Mouse (Mus musculus) limb, embryonic 10.5 days (tissue): ENCODE measurements around the gene Elfn2. TPM values are rescaled to one million over a fixed set of nuclear protein-coding genes. Genes with fewer than 3 reads are reported as not detected.

Source experiments
- DNase-seq: peaks from one replicate; pipeline ENCODE4 v3.0.0-alpha.2; 2017; ENCODE audit warnings: low spot score
- H3K27ac ChIP-seq: fragments of 300-500 bp; sonication (generic); 2 replicates; pipeline ENCODE4 v1.5.1; 2016; ENCODE audit warnings: mild to moderate bottlenecking
- H3K27me3 ChIP-seq: fragments of 300-500 bp; sonication (generic); 2 replicates; pipeline ENCODE4 v1.6.1; 2016; ENCODE audit warnings: low read depth, mild to moderate bottlenecking; ENCODE audit not compliant: poor library complexity, severe bottlenecking
- H3K36me3 ChIP-seq: fragments of 300-500 bp; sonication (generic); 2 replicates; pipeline ENCODE4 v1.6.1; 2016; ENCODE audit warnings: mild to moderate bottlenecking, moderate library complexity
- H3K4me1 ChIP-seq: fragments of 300-500 bp; sonication (generic); 2 replicates; pipeline ENCODE4 v1.6.1; 2016
- H3K4me3 ChIP-seq: fragments of 300-500 bp; sonication (generic); 2 replicates; pipeline ENCODE4 v1.5.1; 2016; ENCODE audit warnings: mild to moderate bottlenecking, moderate library complexity
- H3K9me3 ChIP-seq: fragments of 300-500 bp; sonication (generic); replicated peaks from 2 replicates; pipeline ENCODE4 v1.6.1; 2016; ENCODE audit warnings: mild to moderate bottlenecking
- WGBS: fragments of 180-500 bp; shearing (Covaris S2); methylation state at CpG from one replicate; pipeline ENCODE4 v1.1.7; 2016; 5-methylcytosine and 5-hydroxymethylcytosine counted together
- polyA plus RNA-seq: library from polyadenylated mRNA; unstranded; fragments of >200 nt; fragmentation: Nextera tagmentation; extraction: Ambion mirVana; gene quantifications from 2 replicates; pipeline ENCODE4 v1.2.1, GENCODE M21; 2016

Elfn2 gene
- polyA plus RNA-seq, 1 experiment from 2014 or later, result not detected

DNA sequence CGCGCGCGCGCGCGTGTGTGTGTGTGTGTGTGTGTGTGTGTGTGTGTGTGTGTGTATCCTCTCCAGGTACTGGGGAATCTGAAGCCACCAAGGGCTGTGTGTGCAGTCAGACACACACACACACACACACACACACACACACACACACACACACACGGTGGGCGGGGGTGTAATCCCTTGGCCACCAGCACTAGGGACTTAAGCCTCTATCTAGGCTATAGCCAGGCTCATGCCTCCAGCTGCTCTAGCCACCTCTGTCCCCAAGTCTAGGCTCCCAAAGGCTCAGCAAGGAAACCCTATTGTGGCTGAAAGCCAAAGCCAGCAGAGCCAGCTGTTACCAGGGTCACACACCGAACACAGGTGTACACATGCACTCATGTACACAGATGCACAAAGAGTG lies 24.3 kb upstream of the Elfn2 start:
- no peaks in the 10 kb centered on the region for H3K36me3 ChIP-seq
- no peaks in the 10 kb centered on the region for H3K9me3 ChIP-seq
- peaks cover 1% of the 10 kb centered on the region; the same call in 1 of the 2 replicates for H3K27me3 ChIP-seq
- no peak for DNase-seq
- peaks cover 7% of the 10 kb centered on the region; the same call in 1 of the 2 replicates for H3K4me1 ChIP-seq
- no peak overlapping the region for H3K4me3 ChIP-seq
- H3K27ac ChIP-seq, result no peak overlapping the region
- WGBS, result 71% methylated on average over 10 of the region's 10 CpGs

- no peak for DNase-seq
- Histone ChIP-seq H3K27me3 (peaks cover 23% of the 10 kb centered on the region), H3K27ac (no peak overlapping the region), H3K9me3 (no peaks in the 10 kb centered on the region), H3K36me3 (no peaks in the 10 kb centered on the region), H3K4me3 (no peak overlapping the region), H3K4me1 (peaks cover 12% of the 10 kb centered on the region)
- WGBS, result 62% methylated on average over 12 of the region's 12 CpGs
These were observed 22.1 kb upstream of the Elfn2 start for GRCm38 (mm10) chr15:78740662-78741061.

DNA sequence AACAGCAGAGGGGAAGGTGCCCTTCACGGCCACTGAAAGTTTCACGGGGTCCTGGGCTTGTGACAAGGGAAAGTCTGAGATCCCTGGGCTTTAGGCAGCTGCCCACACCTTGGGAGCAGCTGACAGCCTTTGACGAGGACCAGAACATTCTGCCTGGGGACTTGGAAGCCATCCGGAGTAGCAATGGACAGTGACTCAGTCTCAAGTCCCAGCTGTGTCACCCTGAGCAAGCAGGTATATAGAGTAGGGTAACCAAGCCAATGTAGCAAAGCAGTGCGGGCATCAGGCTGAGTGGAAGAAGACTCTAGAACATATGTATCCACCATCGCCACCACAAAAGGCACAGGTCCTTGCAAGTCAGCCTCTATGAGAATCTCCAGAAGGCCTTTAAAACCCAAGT lies 18.6 kb upstream of the Elfn2 start:
- DNase-seq, result no peak
- WGBS, result 47% methylated on average over 6 of the region's 6 CpGs
- peaks cover 36% of the 10 kb centered on the region for H3K27me3 ChIP-seq
- H3K27ac ChIP-seq, result no peak overlapping the region
- no peaks in the 10 kb centered on the region for H3K9me3 ChIP-seq
- H3K36me3 ChIP-seq, result no peaks in the 10 kb centered on the region
- no peak overlapping the region for H3K4me3 ChIP-seq
- peaks cover 13% of the 10 kb centered on the region for H3K4me1 ChIP-seq

- Histone ChIP-seq H3K4me1 (peaks cover 13% of the 10 kb centered on the region), H3K36me3 (no peaks in the 10 kb centered on the region), H3K27ac (no peak overlapping the region), H3K27me3 (peaks cover 36% of the 10 kb centered on the region), H3K9me3 (no peaks in the 10 kb centered on the region), H3K4me3 (no peak overlapping the region)
- no peak for DNase-seq
- 8% methylated on average over 7 of the region's 7 CpGs for WGBS
These were observed 18.1 kb upstream of the Elfn2 start for GRCm38 (mm10) chr15:78736681-78737100.

GRCm38 (mm10) chr15:78736181-78736579 lies 17.6 kb upstream of the Elfn2 start:
- Histone ChIP-seq H3K4me3 (no peak overlapping the region), H3K27me3 (peaks cover 36% of the 10 kb centered on the region), H3K36me3 (no peaks in the 10 kb centered on the region), H3K9me3 (no peaks in the 10 kb centered on the region), H3K27ac (no peak overlapping the region), H3K4me1 (peaks cover 13% of the 10 kb centered on the region)
- no peak for DNase-seq
- WGBS, result 41% methylated on average over 3 of the region's 3 CpGs

DNA sequence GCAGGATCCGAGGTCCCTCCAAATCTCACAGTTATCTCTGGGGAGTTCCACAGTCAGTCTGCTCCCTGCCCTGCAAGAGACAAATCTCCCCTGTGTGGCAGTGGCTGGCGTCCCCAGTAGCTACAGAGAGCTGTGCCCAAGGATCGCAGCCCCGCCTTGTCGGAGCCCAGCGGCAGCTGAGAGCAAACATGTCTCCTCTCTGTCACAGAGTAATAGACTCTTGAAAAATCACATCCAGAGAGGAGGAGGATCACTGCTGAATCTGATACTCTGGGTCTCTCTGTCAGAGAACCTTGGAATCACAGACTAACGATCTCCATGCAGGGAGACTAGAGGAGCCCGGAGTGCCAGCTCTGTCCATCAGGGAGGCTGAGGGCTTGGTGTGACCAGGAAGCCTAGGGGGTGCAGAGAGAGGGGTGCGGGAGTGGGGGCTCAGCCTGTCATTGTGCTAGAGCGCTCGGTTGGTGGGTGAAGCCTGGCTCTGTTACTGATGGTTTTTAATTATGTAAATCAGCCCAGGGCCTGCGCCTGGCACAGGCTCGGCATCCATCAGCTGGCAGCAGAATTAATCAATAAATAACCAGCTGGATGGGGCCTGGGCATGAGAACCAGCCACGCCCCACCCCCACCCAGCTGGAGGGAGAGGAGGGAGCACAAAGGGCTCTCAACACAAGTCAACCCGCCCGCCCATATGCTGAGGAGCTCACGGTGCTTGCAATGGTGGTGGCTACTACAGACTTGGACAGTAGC lies 17.0 kb upstream of the Elfn2 start:
- Histone ChIP-seq H3K27me3 (peaks cover 36% of the 10 kb centered on the region), H3K9me3 (no peaks in the 10 kb centered on the region), H3K36me3 (no peaks in the 10 kb centered on the region), H3K4me1 (peaks cover 7% of the 10 kb centered on the region), H3K27ac (no peak overlapping the region), H3K4me3 (no peak overlapping the region)
- WGBS, result 34% methylated on average over 17 of the region's 17 CpGs
- DNase-seq, result no peak

DNA sequence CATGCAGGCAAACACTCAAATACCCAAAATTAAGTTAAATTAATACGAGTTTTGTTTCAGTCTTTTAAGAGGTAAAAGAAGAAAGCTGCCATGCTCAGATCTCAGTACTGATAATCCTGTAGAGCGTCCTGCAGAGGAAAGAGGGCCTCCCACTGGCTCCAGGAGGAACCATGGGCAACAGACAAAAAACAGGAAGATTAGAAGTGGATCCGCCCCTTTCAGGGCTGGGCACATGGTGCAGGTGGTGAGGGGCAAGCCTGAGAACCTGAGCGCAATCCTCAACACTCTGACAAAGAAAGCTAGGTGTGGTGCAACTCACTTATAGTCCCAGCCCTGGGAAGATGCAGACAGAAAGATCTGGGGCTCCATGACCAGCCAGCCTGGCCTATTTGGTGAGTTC lies 13.3 kb upstream of the Elfn2 start:
- no peak for DNase-seq
- peaks cover 25% of the 10 kb centered on the region for H3K27me3 ChIP-seq
- no peak overlapping the region for H3K27ac ChIP-seq
- H3K4me3 ChIP-seq, result no peak overlapping the region
- no peaks in the 10 kb centered on the region for H3K36me3 ChIP-seq
- H3K4me1 ChIP-seq, result peaks cover 7% of the 10 kb centered on the region
- no peaks in the 10 kb centered on the region for H3K9me3 ChIP-seq
- WGBS, result 71% methylated on average over 4 of the region's 4 CpGs

- Histone ChIP-seq H3K27ac (no peak overlapping the region), H3K4me3 (no peak overlapping the region), H3K4me1 (peaks cover 6% of the 10 kb centered on the region; the same call in 1 of the 2 replicates), H3K27me3 (peaks cover 11% of the 10 kb centered on the region; the same call in 1 of the 2 replicates), H3K36me3 (no peaks in the 10 kb centered on the region), H3K9me3 (no peaks in the 10 kb centered on the region)
- no peak for DNase-seq
- WGBS, result 80% methylated on average over 12 of the region's 12 CpGs
These were observed 11.9 kb upstream of the Elfn2 start for GRCm38 (mm10) chr15:78730315-78731049.

- Histone ChIP-seq H3K9me3 (no peaks in the 10 kb centered on the region), H3K27me3 (peaks cover 28% of the 10 kb centered on the region), H3K4me1 (peaks cover 6% of the 10 kb centered on the region; the same call in 1 of the 2 replicates), H3K36me3 (no peaks in the 10 kb centered on the region), H3K27ac (no peak overlapping the region), H3K4me3 (no peak overlapping the region)
- 45% methylated on average over 7 of the region's 7 CpGs for WGBS
- no peak for DNase-seq
These were observed 8.1 kb upstream of the Elfn2 start for GRCm38 (mm10) chr15:78726697-78727096.

GRCm38 (mm10) chr15:78720532-78720931 lies 2.0 kb upstream of the Elfn2 start:
- 80% methylated on average over 7 of the region's 7 CpGs for WGBS
- H3K27ac ChIP-seq, result no peak overlapping the region
- no peak for DNase-seq

DNA sequence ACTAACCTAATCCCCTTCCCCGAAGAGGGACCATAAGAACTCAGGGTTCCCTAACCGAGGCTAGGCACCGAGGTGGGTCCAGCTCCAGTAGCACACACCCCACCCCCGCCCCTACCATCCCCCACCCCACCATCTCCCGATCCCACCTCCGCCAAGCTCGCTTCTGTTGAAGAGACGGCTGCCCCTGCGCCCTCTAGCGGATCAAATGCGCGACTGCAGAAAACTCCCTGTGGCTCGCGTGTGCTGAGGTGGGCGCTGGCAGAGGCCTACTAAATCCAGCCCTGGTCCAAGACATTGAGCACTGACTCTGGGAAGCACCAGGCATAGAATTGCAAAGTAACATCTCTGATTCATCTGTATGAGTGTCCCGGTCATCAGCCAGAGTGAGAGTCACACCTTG lies 1.5 kb upstream of the Elfn2 start:
- no peaks in the 10 kb centered on the region for H3K9me3 ChIP-seq
- no peak overlapping the region for H3K27ac ChIP-seq
- H3K36me3 ChIP-seq, result no peaks in the 10 kb centered on the region
- 4% methylated on average over 16 of the region's 16 CpGs for WGBS
- peak; percentile 85 for DNase-seq
- H3K27me3 ChIP-seq, result peaks cover 88% of the 10 kb centered on the region
- H3K4me1 ChIP-seq, result peaks cover 21% of the 10 kb centered on the region
- no peak overlapping the region for H3K4me3 ChIP-seq

More at GRCm38 (mm10) chr15:78720532-78720931, 2.0 kb upstream of the Elfn2 start:
- no peaks in the 10 kb centered on the region for H3K36me3 ChIP-seq
- no peaks in the 10 kb centered on the region for H3K9me3 ChIP-seq
- H3K4me1 ChIP-seq, result peaks cover 21% of the 10 kb centered on the region
- H3K27me3 ChIP-seq, result peaks cover 83% of the 10 kb centered on the region
- H3K4me3 ChIP-seq, result no peak overlapping the region

- H3K36me3 ChIP-seq, result no peaks in the 10 kb centered on the region
- WGBS, result 6% methylated on average over 14 of the region's 14 CpGs
- H3K4me3 ChIP-seq, result no peak overlapping the region
- H3K4me1 ChIP-seq, result peaks cover 21% of the 10 kb centered on the region
- no peak overlapping the region for H3K27ac ChIP-seq
- H3K27me3 ChIP-seq, result peaks cover 94% of the 10 kb centered on the region
- peak; percentile 48 for DNase-seq
- no peaks in the 10 kb centered on the region for H3K9me3 ChIP-seq
These were observed 845 bp upstream of the Elfn2 start for GRCm38 (mm10) chr15:78719416-78719815.

GRCm38 (mm10) chr15:78716936-78717335 lies 1.6 kb downstream of the Elfn2 start:
- H3K36me3 ChIP-seq, result no peaks in the 10 kb centered on the region
- H3K4me3 ChIP-seq, result no peak overlapping the region
- H3K27me3 ChIP-seq, result peaks cover 94% of the 10 kb centered on the region
- WGBS, result 57% methylated on average over 13 of the region's 13 CpGs
- no peak for DNase-seq
- no peak overlapping the region for H3K27ac ChIP-seq
- peaks cover 28% of the 10 kb centered on the region for H3K4me1 ChIP-seq
- H3K9me3 ChIP-seq, result no peaks in the 10 kb centered on the region
